Mouse (Mus musculus) left cerebral cortex, postnatal 25 days (tissue): ENCODE results near the gene Bpifb3. TPM values are rescaled to one million over a fixed set of nuclear protein-coding genes. Genes with fewer than 3 reads are reported as not detected.
A peak's percentile ranks its signal among the peaks of the same experiment; 100 is the strongest.

Experiments used
- DNase-seq, 2 experiments: peaks; one replicate each; pipeline ENCODE4 v3.0.0; 2022; ENCODE audit warnings: low spot score in 2 of 2, mixed read lengths in 1 of 2
- intact Hi-C: fragments of 180-260 bp; cut with DNase I; formaldehyde crosslinking; loops from one replicate; pipeline ENCODE4 v1.15.1; 2025
- total RNA-seq, 2 experiments: library from RNA; stranded (reverse); gene quantifications; 2 replicates each; pipeline ENCODE4 v1.2.3; 2021

Gene Bpifb3
- not detected for total RNA-seq

- no peak for DNase-seq
- intact Hi-C loops: no loop called here
Observed at GRCm38 (mm10) chr2:153917930-153918329, at the start of gene Bpifb3. TSS of gene Bpifb3 (plus strand) at chr2:153918230.

GRCm38 (mm10) chr2:153870984-153871383 is 47.0 kb upstream of the Bpifb3 start, which contains the start of gene Sun5:
TSS of gene Sun5 (minus strand) at chr2:153871084.
- no peak for DNase-seq

GRCm38 (mm10) chr2:153874745-153875144 is 43.3 kb upstream of the Bpifb3 start, which contains the start of gene Bpifb2:
TSS of gene Bpifb2 (plus strand) at chr2:153875045.
- intact Hi-C loops: no loop called here
- no peak for DNase-seq

More at GRCm38 (mm10) chr2:153870984-153871383, 47.0 kb upstream of the Bpifb3 start, which contains the start of gene Sun5:
- intact Hi-C loops: no loop called here

DNA sequence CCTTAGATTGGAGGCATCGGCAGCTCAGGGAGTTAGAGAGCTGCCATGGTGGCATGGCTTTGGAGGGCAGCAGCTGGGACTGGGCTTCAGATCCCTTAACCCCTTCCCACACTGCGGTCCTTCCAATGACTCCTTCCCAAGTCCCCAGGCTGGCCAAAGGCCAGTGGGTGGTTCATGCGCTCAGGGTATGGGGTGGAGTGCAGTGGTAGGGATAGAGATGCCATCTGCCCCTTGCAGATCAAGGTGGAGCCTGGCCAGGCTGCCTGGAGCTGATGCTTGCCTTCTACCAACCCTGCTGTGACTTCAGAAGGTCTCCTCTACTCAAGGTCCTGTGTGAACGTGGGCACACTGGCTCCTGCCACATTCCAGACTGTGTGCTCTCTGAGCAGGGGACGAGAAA is 18.9 kb upstream of the Bpifb3 start:
- no peak for DNase-seq
- intact Hi-C loops: no loop called here

DNA sequence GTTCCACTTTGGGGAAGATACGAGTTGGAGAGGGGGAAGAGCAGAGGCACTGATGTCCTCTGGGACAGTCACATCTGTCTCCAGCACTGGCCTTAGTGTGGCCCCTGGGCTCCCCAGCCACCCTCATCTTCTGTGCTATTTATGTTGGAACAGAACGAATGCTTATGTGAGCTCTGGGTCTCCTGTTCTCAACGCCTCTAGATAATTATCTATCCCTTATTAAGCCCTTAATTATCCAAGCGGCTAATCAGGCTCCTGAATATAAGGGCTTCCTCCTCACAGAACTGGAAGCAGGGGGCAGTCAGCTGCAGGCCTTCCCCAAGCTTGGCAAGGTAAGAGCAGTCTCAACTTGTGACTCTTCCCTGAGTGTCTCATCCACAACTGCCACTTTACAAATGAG is 17.9 kb upstream of the Bpifb3 start, which contains the start of gene Bpifb6:
TSS of gene Bpifb6 (plus strand) at position 301 of the 400 bp plus-strand sequence.
- intact Hi-C loops: no loop called here
- DNase-seq: no peak

DNA sequence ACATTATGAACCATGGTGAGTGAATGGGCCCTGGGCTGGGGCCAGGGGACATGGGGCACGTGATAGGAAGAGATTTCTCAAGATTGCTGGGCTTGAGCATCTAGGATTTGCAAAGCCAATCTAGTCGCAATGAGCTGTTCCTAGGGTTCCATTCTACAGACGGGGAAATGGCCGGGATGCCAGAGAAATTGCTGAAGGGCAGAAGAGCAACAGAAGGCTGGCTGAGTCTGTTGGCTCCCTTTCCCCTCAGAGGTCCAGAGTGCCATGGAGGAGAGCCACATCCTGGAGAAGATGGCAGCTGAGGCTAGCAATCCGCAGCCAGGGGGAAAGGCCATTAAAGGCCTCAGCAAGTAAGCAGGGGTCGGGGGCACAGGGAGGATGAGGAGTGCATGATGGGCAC is 15.3 kb upstream of the Bpifb3 start:
- DNase-seq: no peak
- intact Hi-C loops: no loop called here

GRCm38 (mm10) chr2:153906626-153907025 is 11.4 kb upstream of the Bpifb3 start:
- no peak for DNase-seq
- intact Hi-C loops: no loop called here

- intact Hi-C loops: no loop called here
- DNase-seq: peak in 1 of 2 experiments; percentile 61
Observed at GRCm38 (mm10) chr2:153914151-153914550, 3.9 kb upstream of the Bpifb3 start.

- intact Hi-C loops: no loop called here
- DNase-seq: peak; percentile 14 to 81
Observed at GRCm38 (mm10) chr2:153921246-153921645, 3.2 kb downstream of the Bpifb3 start.

- peak in 1 of 2 experiments; percentile 37 for DNase-seq
- intact Hi-C loops: loop anchor here (2.0 to 5.0 kb wide), 2 partner anchors 123 to 261 kb away; no protein-coding TSS in a partner anchor
Observed at GRCm38 (mm10) chr2:153929871-153930413, 11.9 kb downstream of the Bpifb3 start.

GRCm38 (mm10) chr2:153931125-153931524 is 13.1 kb downstream of the Bpifb3 start:
- DNase-seq: no peak
- intact Hi-C loops: loop anchor here (2.0 kb wide), 1 partner anchor 262 kb away; no protein-coding TSS in a partner anchor

GRCm38 (mm10) chr2:153933311-153933710 is 15.3 kb downstream of the Bpifb3 start:
- intact Hi-C loops: no loop called here
- no peak for DNase-seq

DNA sequence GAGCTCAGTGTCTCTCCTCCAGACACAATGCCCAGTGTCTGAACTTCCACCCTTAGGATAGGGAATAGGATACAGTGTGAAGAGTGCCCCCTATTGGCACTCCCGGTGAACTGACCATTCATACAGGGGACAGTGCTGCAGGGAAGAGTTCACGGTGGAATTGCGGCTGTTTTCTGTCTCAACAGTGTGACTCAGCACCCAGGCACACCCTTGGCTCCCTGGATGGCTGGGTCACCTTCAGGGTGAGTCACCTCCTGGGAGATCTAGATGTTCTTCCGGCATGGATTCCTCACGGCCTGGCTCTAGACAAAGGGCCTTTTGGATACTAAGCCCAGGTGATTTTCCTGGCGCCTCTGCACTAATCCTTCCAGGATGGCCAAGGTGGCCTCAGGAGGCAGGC is 17.3 kb downstream of the Bpifb3 start:
- DNase-seq: no peak
- intact Hi-C loops: no loop called here

DNA sequence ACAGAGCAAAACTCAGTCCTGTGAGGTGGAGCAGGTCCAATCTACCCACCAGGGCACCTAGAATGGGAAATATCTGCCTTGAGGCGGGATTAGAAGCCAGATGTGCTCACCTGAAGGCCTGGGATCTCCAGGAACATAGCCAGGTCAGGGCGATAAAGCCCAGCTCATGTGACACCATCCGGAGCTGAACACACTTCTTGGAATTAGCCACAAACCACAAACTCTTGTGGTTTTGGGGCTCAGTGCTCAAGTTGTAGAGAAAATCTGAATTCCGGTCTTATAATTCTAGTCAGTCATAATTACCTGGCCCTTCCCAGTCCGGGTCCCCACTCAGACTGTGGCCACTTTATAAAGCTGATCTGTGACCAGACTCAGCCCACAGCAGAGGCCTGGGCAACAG is 19.8 kb downstream of the Bpifb3 start, which contains the start of gene Bpifb4:
TSS of gene Bpifb4 (plus strand) at position 370 of the 400 bp plus-strand sequence.
- no peak for DNase-seq
- intact Hi-C loops: no loop called here

- peak; percentile 59 to 61 for DNase-seq
- intact Hi-C loops: no loop called here
Observed at GRCm38 (mm10) chr2:153943537-153943936, 25.5 kb downstream of the Bpifb3 start.

DNA sequence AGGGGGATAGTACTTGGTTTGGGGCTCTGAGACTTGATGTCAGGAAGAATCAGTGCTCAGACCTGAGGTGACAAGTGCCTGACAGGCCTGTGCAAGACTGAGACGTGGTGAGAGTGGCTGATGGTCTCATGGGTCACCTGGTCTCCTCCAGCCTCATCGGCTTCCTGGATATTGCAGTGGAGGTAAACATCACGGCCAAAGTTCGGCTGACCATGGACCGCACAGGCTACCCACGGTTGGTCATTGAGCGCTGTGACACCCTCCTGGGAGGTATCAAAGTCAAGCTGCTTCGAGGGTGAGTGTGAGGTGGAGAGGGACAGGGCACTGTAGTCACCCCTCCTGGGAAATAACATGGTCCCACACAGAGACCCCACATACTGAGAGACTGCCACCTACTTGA is 26.5 kb downstream of the Bpifb3 start:
- intact Hi-C loops: no loop called here
- DNase-seq: no peak

GRCm38 (mm10) chr2:153952897-153953296 is 34.9 kb downstream of the Bpifb3 start:
- intact Hi-C loops: loop anchor here (5.0 kb wide), 1 partner anchor 286 kb away; no protein-coding TSS in a partner anchor
- DNase-seq: peak; percentile 49 to 71

DNA sequence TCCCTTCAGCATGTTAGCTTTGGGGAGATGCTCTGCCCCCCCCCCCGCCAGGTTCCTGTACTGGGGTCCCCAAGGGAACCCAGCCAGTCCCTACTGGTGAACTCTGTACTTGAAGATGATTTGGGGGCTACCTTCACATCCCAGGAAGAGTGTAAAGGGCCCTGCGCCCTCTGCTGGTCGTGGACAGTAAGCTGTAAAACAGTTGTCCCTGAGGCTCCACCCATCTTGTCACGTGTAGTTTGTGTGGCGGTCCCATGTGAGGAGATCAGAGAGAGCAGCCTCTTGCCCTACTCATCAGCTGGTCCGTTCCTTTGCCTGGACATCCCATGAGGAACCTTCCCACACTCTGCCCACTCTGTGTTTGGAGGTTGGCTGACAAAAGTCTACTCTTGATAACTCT is 35.8 kb downstream of the Bpifb3 start:
- peak in 1 of 2 experiments; percentile 19 for DNase-seq
- intact Hi-C loops: loop anchor here (5.0 kb wide), 1 partner anchor 287 kb away; no protein-coding TSS in a partner anchor

DNA sequence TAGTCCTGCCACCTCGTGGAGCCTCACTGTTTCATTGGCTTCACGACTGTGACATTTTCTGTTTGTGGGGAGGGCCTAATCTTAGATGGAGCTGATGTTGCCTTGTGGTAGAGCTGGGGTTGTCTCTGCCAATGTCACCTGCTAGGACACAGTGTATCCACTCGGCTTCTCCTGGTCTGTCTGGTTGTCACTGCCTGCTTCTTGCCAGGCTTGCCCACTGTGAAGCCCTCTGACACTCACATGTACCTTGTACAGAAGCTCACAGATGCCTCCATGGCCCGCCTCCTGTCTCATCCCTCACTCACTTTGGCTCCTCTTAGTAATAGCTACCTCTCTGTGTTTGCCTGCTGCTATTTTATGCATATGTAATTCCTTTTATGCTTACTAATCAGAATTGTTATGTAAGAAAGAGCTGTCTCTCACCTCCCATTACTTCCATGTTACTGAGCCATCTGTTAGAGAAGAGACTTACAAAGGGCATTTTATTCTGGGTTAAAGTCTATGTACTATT is 44.8 kb downstream of the Bpifb3 start:
- intact Hi-C loops: no loop called here

GRCm38 (mm10) chr2:153963334-153963733 is 45.3 kb downstream of the Bpifb3 start:
- intact Hi-C loops: no loop called here
- no peak for DNase-seq

More for the DNA sequence above, 44.8 kb downstream of the Bpifb3 start:
- DNase-seq: peak; percentile 28 to 69

- no peak for DNase-seq
- intact Hi-C loops: no loop called here
Observed at GRCm38 (mm10) chr2:153970221-153970620, 52.2 kb downstream of the Bpifb3 start.
